Mouse (Mus musculus) embryonic facial prominence, embryonic 14.5 days (tissue): Measurements from ENCODE around the gene Zfp446. TPM values are rescaled to one million over a fixed set of nuclear protein-coding genes. Genes with fewer than 3 reads are reported as not detected.
A peak's percentile ranks its signal among the peaks of the same experiment; 100 is the strongest.

Source experiments
- ATAC-seq: fragments of 200-750 bp; cut with Nextera tagmentation; 2 replicates; pipeline ENCODE4 v1.8.0; 2017; ENCODE audit warnings: low read depth, moderate number of reproducible peaks, moderate TSS enrichment
- DNase-seq: peaks from one replicate; pipeline ENCODE4 v3.0.0-alpha.2; 2015; ENCODE audit warnings: low spot score
- H3K27ac ChIP-seq: fragments of 300-500 bp; sonication (generic); replicated peaks from 2 replicates; pipeline ENCODE4 v1.5.1; 2014; ENCODE audit warnings: low read depth, mild to moderate bottlenecking, low read length, moderate library complexity
- H3K27me3 ChIP-seq: fragments of 300-500 bp; sonication (generic); replicated peaks from 2 replicates; pipeline ENCODE4 v1.6.1; 2014; ENCODE audit warnings: low read length; ENCODE audit not compliant: control insufficient read depth, insufficient read depth
- H3K36me3 ChIP-seq: fragments of 300-500 bp; sonication (generic); 2 replicates; pipeline ENCODE4 v1.6.1; 2014; ENCODE audit warnings: low read length, mixed read lengths; ENCODE audit not compliant: control insufficient read depth, insufficient read depth
- H3K4me1 ChIP-seq: fragments of 300-500 bp; sonication (generic); 2 replicates; pipeline ENCODE4 v1.6.1; 2014; ENCODE audit warnings: antibody characterized with exemption, low read length; ENCODE audit not compliant: control insufficient read depth, insufficient read depth
- H3K4me2 ChIP-seq: fragments of 300-500 bp; sonication (generic); 2 replicates; pipeline ENCODE4 v1.6.1; 2014; ENCODE audit warnings: low read depth, mild to moderate bottlenecking, low read length, moderate library complexity, mixed read lengths
- H3K4me3 ChIP-seq: fragments of 300-500 bp; sonication (generic); 2 replicates; pipeline ENCODE4 v1.5.1; 2014; ENCODE audit warnings: low read depth, mild to moderate bottlenecking, low read length
- H3K9ac ChIP-seq: fragments of 300-500 bp; sonication (generic); 2 replicates; pipeline ENCODE4 v1.6.1; 2014; ENCODE audit warnings: low read depth, mild to moderate bottlenecking, low read length, moderate library complexity, mixed read lengths
- H3K9me3 ChIP-seq: fragments of 300-500 bp; sonication (generic); 2 replicates; pipeline ENCODE4 v1.6.1; 2016; ENCODE audit warnings: low read length; ENCODE audit not compliant: control insufficient read depth
- WGBS: fragments of 180-500 bp; shearing (Covaris S2); extraction: QIAGEN DNeasy Blood & Tissue Kit; methylation state at CpG from one replicate; pipeline ENCODE4 v1.1.7; 2014; 5-methylcytosine and 5-hydroxymethylcytosine counted together
- polyA plus RNA-seq: library from polyadenylated mRNA; unstranded; fragments of >200 nt; fragmentation: Nextera tagmentation; extraction: Ambion mirVana; gene quantifications from 2 replicates; pipeline ENCODE4 v1.2.1, GENCODE M21; 2014

Zfp446 gene
- polyA plus RNA-seq, 1 experiment from 2014 or later = 2.5 TPM

- Histone ChIP-seq H3K27me3 (no peaks in the 10 kb centered on the region), H3K36me3 (peaks cover 10% of the 10 kb centered on the region; the same call in 1 of the 2 replicates), H3K9me3 (no peaks in the 10 kb centered on the region), H3K4me2 (peak overlapping the region; percentile 71), H3K27ac (peak overlapping the region; percentile 93), H3K4me3 (peak overlapping the region; percentile 50; the same call in 1 of the 2 replicates), H3K9ac (peak overlapping the region; percentile 65; the same call in 1 of the 2 replicates), H3K4me1 (peaks cover 4% of the 10 kb centered on the region; the same call in 1 of the 2 replicates)
- 83% methylated on average over 18 of the region's 18 CpGs for WGBS
- DNase-seq (no peak), ATAC-seq (no peak)
Measured at GRCm38 (mm10) chr7:12978931-12979722, 1.5 kb downstream of the Zfp446 start.

GRCm38 (mm10) chr7:12979776-12980175, 2.1 kb downstream of the Zfp446 start:
- no peak overlapping the region for H3K27ac ChIP-seq
- H3K9me3 ChIP-seq = no peaks in the 10 kb centered on the region
- WGBS = 74% methylated on average over 6 of the region's 6 CpGs

GRCm38 (mm10) chr7:12980291-12980690, 2.6 kb downstream of the Zfp446 start:
- no peak overlapping the region for H3K4me2 ChIP-seq
- H3K9me3 ChIP-seq = no peaks in the 10 kb centered on the region
- H3K4me3 ChIP-seq = no peak overlapping the region
- no peak overlapping the region for H3K27ac ChIP-seq
- ATAC-seq (no peak), DNase-seq (no peak)
- H3K4me1 ChIP-seq = peaks cover 4% of the 10 kb centered on the region; the same call in 1 of the 2 replicates
- no peak overlapping the region for H3K9ac ChIP-seq
- H3K27me3 ChIP-seq = no peaks in the 10 kb centered on the region
- H3K36me3 ChIP-seq = peaks cover 10% of the 10 kb centered on the region; the same call in 1 of the 2 replicates
- WGBS = 84% methylated on average over 7 of the region's 7 CpGs

More at GRCm38 (mm10) chr7:12979776-12980175, 2.1 kb downstream of the Zfp446 start:
- Histone ChIP-seq H3K4me3 (no peak overlapping the region), H3K4me2 (no peak overlapping the region), H3K27me3 (no peaks in the 10 kb centered on the region), H3K9ac (no peak overlapping the region), H3K36me3 (peaks cover 10% of the 10 kb centered on the region; the same call in 1 of the 2 replicates), H3K4me1 (peaks cover 4% of the 10 kb centered on the region; the same call in 1 of the 2 replicates)
- DNase-seq = no peak
- ATAC-seq = no peak

GRCm38 (mm10) chr7:12985724-12986123, 8.1 kb downstream of the Zfp446 start:
- H3K4me2 ChIP-seq = no peak overlapping the region
- H3K4me1 ChIP-seq = no peaks in the 10 kb centered on the region
- H3K27ac ChIP-seq = no peak overlapping the region
- H3K9me3 ChIP-seq = no peaks in the 10 kb centered on the region
- no peak overlapping the region for H3K4me3 ChIP-seq
- no peak for DNase-seq
- WGBS = 80% methylated on average over 1 of the region's 1 CpGs
- H3K27me3 ChIP-seq = no peaks in the 10 kb centered on the region
- peaks cover 10% of the 10 kb centered on the region; the same call in 1 of the 2 replicates for H3K36me3 ChIP-seq
- no peak for ATAC-seq
- H3K9ac ChIP-seq = no peak overlapping the region

- Histone ChIP-seq H3K27ac (no peak overlapping the region), H3K9ac (no peak overlapping the region), H3K4me1 (no peaks in the 10 kb centered on the region), H3K4me3 (no peak overlapping the region), H3K4me2 (no peak overlapping the region), H3K27me3 (no peaks in the 10 kb centered on the region), H3K36me3 (peaks cover 9% of the 10 kb centered on the region; the same call in 1 of the 2 replicates), H3K9me3 (no peaks in the 10 kb centered on the region)
- DNase-seq (no peak), ATAC-seq (no peak)
- 82% methylated on average over 8 of the region's 8 CpGs for WGBS
Measured at GRCm38 (mm10) chr7:12986906-12987305, 9.3 kb downstream of the Zfp446 start.

GRCm38 (mm10) chr7:12987409-12988189, 10.0 kb downstream of the Zfp446 start:
- H3K9ac ChIP-seq = no peak overlapping the region
- no peaks in the 10 kb centered on the region for H3K9me3 ChIP-seq
- no peak overlapping the region for H3K4me2 ChIP-seq
- DNase-seq (no peak), ATAC-seq (no peak)
- H3K27me3 ChIP-seq = no peaks in the 10 kb centered on the region
- no peak overlapping the region for H3K27ac ChIP-seq
- WGBS = 80% methylated on average over 8 of the region's 8 CpGs
- H3K4me1 ChIP-seq = no peaks in the 10 kb centered on the region
- H3K4me3 ChIP-seq = no peak overlapping the region
- peaks cover 3% of the 10 kb centered on the region; the same call in 1 of the 2 replicates for H3K36me3 ChIP-seq

- no peak overlapping the region for H3K4me2 ChIP-seq
- ATAC-seq (no peak), DNase-seq (no peak)
- H3K27me3 ChIP-seq = no peaks in the 10 kb centered on the region
- no peak overlapping the region for H3K27ac ChIP-seq
- H3K36me3 ChIP-seq = no peaks in the 10 kb centered on the region
- no peaks in the 10 kb centered on the region for H3K9me3 ChIP-seq
- H3K9ac ChIP-seq = no peak overlapping the region
- WGBS = 8% methylated on average over 3 of the region's 3 CpGs
- H3K4me1 ChIP-seq = no peaks in the 10 kb centered on the region
- H3K4me3 ChIP-seq = no peak overlapping the region
Measured at GRCm38 (mm10) chr7:12992222-12992621, 14.6 kb downstream of the Zfp446 start.

GRCm38 (mm10) chr7:12993148-12993547, 15.5 kb downstream of the Zfp446 start:
- Histone ChIP-seq H3K4me1 (no peaks in the 10 kb centered on the region), H3K27ac (no peak overlapping the region), H3K9ac (no peak overlapping the region), H3K27me3 (no peaks in the 10 kb centered on the region), H3K4me3 (no peak overlapping the region), H3K36me3 (no peaks in the 10 kb centered on the region), H3K9me3 (no peaks in the 10 kb centered on the region), H3K4me2 (no peak overlapping the region)
- DNase-seq (no peak), ATAC-seq (no peak)
- 87% methylated on average over 10 of the region's 10 CpGs for WGBS
